27 mouse cellular contexts compared by ENCODE assay signal in the genomic region with DNA sequence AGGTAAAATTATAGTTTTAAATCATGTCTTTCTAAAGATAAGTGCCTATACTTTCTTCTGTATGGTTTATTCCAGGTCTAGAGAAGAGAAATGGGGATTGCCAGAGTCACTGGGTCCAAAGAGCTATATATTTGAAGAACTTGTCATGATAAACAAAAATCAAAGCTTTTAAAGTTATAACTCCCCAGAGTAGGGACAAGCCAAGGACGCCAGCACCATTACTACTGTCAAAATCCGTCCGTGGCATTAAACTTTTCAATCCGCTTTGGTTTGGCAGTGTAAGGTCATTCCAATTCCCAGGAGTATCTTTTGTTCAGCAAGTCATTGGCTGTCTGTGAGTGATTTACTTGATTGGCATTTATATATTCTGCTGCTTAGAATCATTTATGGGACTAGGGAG.
"Had no signal": no experiment of that assay in that cellular context is flagged by ENCODE, and none has a peak within 500 bp of the region (broad histone marks: within the 10 kb centered on the region; RNA-seq: fewer than 3 reads in every experiment).

No protein-coding gene starts in this region.

- H3K4me1 ChIP-seq: heart, embryonic 13.5 days; heart, embryonic 15.5 days; intestine, embryonic 15.5 days; kidney, embryonic 15.5 days; limb, embryonic 10.5 days; limb, embryonic 12.5 days; liver, embryonic 13.5 days; liver, embryonic 15.5 days had no signal

- H3K36me3 ChIP-seq: heart, embryonic 13.5 days; heart, embryonic 15.5 days; intestine, embryonic 15.5 days; kidney, embryonic 15.5 days; limb, embryonic 10.5 days; limb, embryonic 12.5 days; liver, embryonic 13.5 days; liver, embryonic 15.5 days had no signal

- H3K9ac ChIP-seq: heart, embryonic 13.5 days; heart, embryonic 15.5 days; hindbrain, embryonic 14.5 days; intestine, embryonic 15.5 days; kidney, embryonic 15.5 days; limb, embryonic 12.5 days; liver, embryonic 13.5 days; liver, embryonic 15.5 days had no signal

- H3K27ac ChIP-seq: heart, adult 2 months; heart, embryonic 13.5 days; heart, embryonic 15.5 days; hindbrain, embryonic 14.5 days; intestine, embryonic 15.5 days; kidney, embryonic 15.5 days; kidney, postnatal 0 days; left cerebral cortex, adult 2 months; limb, embryonic 10.5 days; limb, embryonic 12.5 days; liver, embryonic 13.5 days; liver, embryonic 15.5 days had no signal

- DNase-seq: gastrocnemius, postnatal 14 days; gastrocnemius, postnatal 36 days; heart, adult 11 months; heart, adult 2 months; heart, postnatal 14 days; heart, postnatal 36 days; kidney, adult 2 months; kidney, adult 9 months; kidney, postnatal 14 days; kidney, postnatal 36 days; liver; liver, embryonic 13.5 days had no signal

- H3K27me3 ChIP-seq: heart, embryonic 13.5 days; heart, embryonic 15.5 days; intestine, embryonic 15.5 days; kidney, embryonic 15.5 days; limb, embryonic 12.5 days; liver, embryonic 13.5 days; liver, embryonic 15.5 days had no signal

- H3K9me3 ChIP-seq: heart, embryonic 13.5 days; heart, embryonic 15.5 days; intestine, embryonic 15.5 days; kidney, embryonic 15.5 days; limb, embryonic 10.5 days; liver, embryonic 13.5 days; liver, embryonic 15.5 days had no signal

- H3K4me2 ChIP-seq: heart, embryonic 11.5 days; heart, embryonic 13.5 days; heart, embryonic 15.5 days; hindbrain, embryonic 14.5 days; intestine, embryonic 15.5 days; kidney, embryonic 15.5 days; limb, embryonic 12.5 days; liver, embryonic 11.5 days; liver, embryonic 13.5 days; liver, embryonic 15.5 days had no signal

- ATAC-seq: hindbrain, embryonic 16.5 days; inflammation-experienced regulatory T-cells, adult 6 months; intestine, embryonic 15.5 days; intestine, postnatal 0 days had no signal

- H3K4me3 ChIP-seq: heart, adult 2 months; heart, embryonic 13.5 days; heart, embryonic 15.5 days; intestine, embryonic 15.5 days; kidney, embryonic 15.5 days; left cerebral cortex, adult 2 months; limb, embryonic 10.5 days; limb, embryonic 12.5 days; liver, embryonic 13.5 days; liver, embryonic 15.5 days had no signal
